Mouse (Mus musculus): ENCODE data around the gene Lman1l. TPM values are rescaled to one million over a fixed set of nuclear protein-coding genes. Genes with fewer than 3 reads are reported as not detected.

Lman1l gene
- not detected for total RNA-seq (2022)

DNA sequence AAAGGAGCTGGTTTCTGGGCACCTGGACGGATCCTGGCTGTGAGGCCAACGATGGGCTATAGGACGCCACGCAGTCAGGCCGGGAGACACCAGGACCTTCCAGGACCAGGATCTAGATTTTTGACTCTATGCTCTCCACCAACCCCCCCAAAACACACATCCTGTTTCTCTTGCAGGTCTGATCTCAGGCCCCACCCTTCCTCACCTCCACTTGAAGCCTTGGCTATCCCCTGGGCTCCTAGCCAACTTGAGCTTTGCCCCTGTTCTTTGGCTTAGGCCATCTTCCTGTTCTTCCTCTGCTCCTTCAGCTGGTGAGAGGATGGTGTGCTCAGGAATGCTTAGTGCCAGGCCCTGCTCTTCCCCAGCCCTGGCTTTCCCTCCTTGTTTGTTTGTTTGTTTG, at the start of gene Lman1l:
TSS of gene Lman1l (minus strand) at position 101 of the 400 bp plus-strand sequence.
- DNase-seq (ENCODE audit: low spot score in 2 of 2) = no peak

DNA sequence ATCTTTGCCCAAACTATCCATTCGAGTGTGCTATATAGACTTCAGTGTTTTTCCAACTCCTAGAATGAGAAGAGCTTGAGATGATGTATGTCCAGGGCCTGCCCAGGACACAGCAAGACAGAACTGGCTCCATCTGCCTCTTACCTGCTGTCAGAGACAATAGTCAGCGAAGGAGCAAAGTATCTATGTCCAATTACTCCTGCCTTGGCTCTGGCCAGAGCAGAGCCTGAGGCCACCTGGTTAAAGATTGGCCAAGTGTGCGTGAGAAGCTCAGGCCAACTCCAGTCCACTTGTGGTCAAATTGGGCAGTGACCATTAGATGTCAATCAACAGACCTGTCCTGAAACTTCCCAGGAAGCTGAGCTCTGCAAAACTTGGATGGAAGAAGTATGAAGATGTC, 49.0 kb upstream of the Lman1l start:
- DNase-seq (ENCODE audit: low spot score in 2 of 2) = no peak

DNA sequence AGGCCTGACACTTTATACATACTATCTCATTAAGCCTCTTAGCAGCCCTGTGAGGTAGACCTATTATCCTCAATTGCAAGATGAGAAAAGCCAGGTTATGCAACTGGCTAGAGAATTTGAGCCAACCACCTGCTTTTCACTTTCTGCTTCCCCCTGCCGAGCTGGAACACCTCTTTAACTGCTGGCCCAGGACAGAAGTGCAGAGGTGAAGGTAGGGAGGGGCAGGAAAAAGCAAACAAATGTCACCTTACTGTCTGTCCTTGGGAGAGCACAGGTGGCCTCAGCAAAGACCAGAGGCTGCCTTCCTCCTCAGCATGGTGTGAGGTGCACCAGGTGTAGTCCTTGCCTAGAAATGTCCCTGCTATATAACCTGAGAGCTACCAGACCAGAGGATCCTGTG, 47.7 kb upstream of the Lman1l start:
- no peak for DNase-seq (ENCODE audit: low spot score in 2 of 2)

DNA sequence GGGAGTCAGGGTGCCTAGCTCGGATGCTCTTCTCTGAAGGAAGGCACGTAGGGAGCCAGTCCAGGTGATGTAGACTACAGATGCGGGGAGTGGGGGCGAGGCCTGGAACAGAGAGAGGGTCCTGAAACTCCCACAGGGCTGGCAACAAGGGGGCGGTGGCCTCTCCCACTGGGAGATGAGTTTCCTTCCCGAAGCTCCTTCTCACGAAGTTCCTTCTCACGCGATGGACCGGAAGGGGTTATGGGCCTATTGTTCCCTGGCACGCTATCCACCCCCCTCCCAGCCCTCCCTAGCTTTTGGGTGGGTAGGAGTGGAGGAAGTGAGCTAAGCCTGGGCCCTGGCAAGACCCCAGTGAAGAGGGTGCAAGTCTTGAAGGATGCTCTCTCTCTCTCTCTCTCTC, 47.2 kb upstream of the Lman1l start:
- no peak for DNase-seq (ENCODE audit: low spot score in 2 of 2)

DNA sequence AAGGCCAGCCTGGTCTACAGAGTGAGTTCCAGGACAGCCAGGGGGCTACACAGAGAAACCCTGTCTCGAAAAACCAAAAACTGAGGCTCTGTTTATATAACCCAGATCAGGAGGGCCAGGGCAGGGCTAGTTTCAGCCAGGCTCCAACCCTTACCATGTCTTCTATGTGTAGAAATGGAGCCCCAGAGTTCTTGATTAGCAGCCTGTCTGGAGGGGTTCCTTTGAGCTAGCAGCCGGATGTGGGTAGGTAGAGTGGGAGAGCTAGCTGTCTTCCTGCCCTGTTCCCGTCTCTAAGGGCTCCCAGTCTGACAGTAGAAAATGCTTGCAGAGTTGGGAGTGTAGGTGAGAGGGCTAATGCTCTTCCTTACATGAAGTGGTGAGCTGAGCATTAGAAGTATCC, 46.6 kb upstream of the Lman1l start:
- no peak for DNase-seq (ENCODE audit: low spot score in 2 of 2)

DNA sequence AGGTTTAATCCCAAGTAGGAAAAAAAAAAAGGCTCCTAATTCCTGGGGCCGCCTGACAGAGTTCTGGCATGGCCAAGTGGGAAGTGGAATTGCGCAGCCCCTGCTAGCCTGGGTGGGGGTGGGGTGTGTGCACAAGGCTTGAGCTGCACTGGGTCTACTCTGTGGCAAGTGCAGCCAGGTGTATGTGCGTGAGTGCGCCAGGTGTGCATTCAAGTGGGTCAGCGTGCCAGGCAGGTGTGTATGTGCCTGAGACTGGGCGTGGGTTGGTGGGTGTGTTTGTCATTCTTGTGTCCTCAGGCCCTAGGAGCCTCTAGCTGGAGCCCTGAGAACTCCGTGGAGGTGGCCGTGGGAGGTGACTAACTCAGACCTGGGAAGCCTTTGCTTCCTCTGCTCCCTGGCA, 46.0 kb upstream of the Lman1l start:
- DNase-seq (ENCODE audit: low spot score in 2 of 2) = no peak

DNA sequence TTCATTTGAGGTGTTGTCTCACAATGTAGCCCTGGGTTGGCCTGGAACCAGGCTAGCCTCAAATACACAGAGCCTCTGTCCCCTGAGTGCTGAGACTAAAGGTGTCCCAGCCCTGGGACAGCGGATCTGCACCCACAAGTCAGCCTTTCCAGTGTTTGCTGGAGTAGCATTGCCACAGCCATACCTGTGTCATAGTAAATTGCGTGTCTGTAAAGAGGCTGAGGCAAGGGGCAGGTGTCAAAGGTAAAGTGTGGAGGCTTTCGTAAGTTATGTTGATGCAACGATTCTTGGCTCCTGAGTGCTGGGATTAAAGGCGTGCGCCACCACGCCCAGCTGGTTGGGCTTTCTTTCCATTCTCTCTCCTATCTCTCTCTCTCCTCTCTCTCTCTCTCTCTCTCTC, 44.0 kb upstream of the Lman1l start:
- no peak for DNase-seq (ENCODE audit: low spot score in 2 of 2)

DNA sequence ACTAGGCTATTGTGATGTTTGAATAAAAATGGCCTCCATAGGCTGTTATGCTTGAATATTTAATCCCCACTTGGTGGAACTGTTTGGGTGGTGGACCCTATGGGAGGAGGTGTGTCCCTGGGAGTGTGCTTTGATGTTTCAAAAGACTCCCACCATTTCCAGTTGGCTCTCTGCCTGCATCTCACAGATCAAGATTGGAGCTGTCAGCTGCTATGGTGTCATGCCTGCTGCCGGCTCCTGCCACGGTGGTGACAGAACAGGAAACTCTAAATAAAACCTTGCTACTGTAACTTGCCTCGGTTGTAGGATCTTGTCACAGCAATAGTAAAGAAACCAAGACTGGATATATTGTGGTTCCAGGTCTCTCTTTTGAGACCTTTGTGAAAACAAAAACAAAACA, 41.0 kb upstream of the Lman1l start:
- DNase-seq (ENCODE audit: low spot score in 2 of 2) = no peak

GRCm38 (mm10) chr9:57660501-57660900, 39.9 kb upstream of the Lman1l start:
- no peak for DNase-seq (ENCODE audit: low spot score in 2 of 2)

- peak; percentile 36 to 53 for DNase-seq (ENCODE audit: low spot score in 2 of 2)
Measured at GRCm38 (mm10) chr9:57659774-57660173, 39.2 kb upstream of the Lman1l start.

GRCm38 (mm10) chr9:57658970-57659369, 38.4 kb upstream of the Lman1l start:
- DNase-seq (ENCODE audit: low spot score in 2 of 2) = no peak

- DNase-seq (ENCODE audit: low spot score in 2 of 2) = no peak
Measured at GRCm38 (mm10) chr9:57657843-57658242, 37.3 kb upstream of the Lman1l start.

DNA sequence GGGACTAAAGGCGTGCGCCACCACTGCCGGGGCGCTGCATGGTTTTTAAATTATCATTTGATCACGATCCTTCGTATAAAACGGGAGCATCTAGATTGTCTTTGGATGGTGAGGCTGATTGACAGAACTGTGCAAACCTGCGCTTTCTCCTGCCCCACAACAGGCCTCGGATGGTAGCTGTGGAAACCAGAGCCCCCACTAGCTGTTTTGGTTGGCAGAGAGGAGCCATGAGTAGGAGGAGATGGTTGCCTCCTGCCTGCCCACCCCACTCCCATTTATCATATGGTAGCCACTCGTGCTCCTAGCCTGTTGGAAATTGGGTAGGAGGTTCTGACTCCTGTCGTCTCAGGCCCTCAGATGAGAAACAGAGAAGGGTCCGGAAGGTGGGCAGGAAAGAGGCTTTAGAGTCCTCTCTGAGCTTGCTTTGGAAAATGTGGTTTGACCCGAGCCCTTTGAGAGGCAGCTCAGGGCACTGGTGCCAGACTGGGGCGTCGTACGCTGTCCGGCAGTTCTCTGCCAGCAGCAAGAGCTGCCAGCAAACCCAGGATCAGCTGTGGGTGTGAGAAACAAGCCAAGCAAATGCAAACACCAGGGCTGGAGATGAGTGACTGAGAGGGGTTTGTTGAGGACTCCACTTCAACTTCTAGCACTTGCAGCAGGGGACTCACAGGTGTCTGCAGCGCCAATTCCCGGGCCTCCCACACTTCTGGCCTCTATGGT, 36.2 kb upstream of the Lman1l start:
- no peak for DNase-seq (ENCODE audit: low spot score in 2 of 2)

DNA sequence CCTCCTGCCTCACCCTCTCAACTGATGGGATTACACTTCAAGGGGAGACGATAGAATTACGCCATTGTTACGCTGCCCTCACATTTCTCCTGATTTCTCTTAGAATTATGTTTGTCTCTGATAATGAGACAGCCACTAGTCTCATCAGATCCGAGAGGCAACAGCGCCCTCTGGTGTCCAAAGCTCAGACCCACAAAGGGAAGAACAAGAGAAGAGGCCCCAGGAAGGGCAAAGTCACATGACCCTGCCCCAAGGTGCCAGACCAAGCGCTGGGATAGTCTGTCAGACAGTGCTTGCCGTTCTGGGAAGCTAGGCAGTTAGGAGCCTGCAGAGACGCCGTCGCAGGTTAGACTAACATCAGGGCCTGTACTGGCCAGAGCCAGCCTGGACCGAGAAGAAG, 35.2 kb upstream of the Lman1l start:
- DNase-seq (ENCODE audit: low spot score in 2 of 2) = peak; percentile 79 to 96

DNA sequence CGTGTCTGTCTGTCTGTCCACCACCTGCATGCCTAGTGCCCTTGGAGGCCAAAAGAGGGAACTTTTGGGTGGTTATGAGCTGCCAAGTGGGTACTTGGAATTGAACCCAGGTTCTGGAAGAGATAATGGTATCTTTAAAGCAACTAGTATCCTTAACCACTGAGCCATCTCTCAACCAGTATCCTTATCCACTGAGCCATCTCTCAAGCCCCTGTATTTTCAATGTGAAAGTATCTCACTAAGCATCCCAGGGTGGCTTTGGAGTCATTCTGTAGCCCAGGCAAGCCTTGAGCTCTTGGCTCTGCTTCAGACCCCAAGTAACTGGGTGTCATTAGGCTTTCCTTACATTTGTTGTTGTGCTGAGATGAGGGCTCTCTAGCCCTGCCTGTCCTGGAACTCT, 34.4 kb upstream of the Lman1l start:
- no peak for DNase-seq (ENCODE audit: low spot score in 2 of 2)

DNA sequence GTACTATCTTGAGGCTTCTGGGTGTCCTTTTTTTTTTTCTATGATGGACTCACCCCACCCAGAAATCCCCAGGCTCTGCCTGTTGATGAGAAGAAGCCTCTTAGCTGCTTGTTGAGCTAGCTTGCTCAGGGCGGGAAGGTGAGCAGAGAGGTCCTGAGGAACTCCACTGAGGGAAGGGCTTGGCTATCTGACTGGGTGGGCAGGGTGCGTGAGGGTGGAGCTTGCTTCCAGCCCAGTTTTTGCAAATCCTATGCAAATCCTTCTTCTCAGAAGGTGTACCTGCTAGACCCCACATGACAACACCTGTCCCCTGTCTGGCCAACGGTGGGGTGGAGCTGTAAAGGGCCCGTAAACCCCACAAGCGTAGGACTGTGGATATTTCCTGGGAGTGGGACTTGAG, 32.7 kb upstream of the Lman1l start, which contains the start of gene Csk:
TSS of gene Csk (minus strand) at position 349 of the 400 bp plus-strand sequence.
- DNase-seq (ENCODE audit: low spot score in 2 of 2) = no peak

GRCm38 (mm10) chr9:57652855-57653254, 32.3 kb upstream of the Lman1l start:
- DNase-seq (ENCODE audit: low spot score in 2 of 2) = no peak

GRCm38 (mm10) chr9:57652351-57652750, 31.8 kb upstream of the Lman1l start:
- DNase-seq (ENCODE audit: low spot score in 2 of 2) = no peak

- no peak for DNase-seq (ENCODE audit: low spot score in 2 of 2)
Measured at GRCm38 (mm10) chr9:57650786-57651311, 30.3 kb upstream of the Lman1l start.

- DNase-seq (ENCODE audit: low spot score in 2 of 2) = no peak
Measured at GRCm38 (mm10) chr9:57650130-57650785, 29.7 kb upstream of the Lman1l start.

DNA sequence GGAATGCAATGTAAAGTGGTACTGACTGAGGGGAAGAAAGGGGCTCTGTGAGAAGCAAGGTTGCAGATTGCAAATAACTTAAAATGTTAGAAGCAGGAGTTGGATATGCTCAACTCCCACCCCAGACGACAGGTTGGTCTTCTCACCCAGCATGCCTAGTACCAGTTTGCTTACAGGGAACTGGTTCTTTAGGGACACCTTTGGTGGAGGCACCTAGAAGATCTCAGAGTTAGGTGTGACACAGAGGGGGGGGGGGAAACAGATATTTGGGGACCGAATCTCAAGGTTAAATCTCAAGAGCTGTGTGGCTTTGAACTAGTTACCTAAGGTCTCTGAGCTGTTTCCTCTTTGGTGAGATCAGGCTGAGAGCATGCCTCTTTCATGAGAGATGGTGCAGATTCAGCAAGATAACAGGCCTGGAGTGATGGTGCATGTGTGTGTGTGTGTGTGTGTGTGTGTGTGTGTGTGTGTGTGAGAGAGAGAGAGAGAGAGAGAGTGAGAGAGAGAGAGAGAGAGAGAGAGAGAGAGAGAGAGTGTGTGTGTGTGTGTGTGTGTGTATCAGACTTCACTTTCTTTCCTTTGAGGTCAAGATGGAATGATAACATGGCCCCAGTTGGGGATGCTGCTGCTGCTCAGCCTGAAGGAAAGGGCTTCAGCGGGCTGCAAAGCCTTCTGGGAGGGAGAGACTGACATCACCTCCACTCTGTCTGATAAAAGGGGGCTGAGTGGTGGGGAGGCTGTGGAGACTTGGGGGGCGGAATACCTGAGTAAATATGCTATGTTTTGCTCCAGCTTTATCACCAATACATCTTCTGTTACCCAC, 26.9 kb upstream of the Lman1l start:
- no peak for DNase-seq (ENCODE audit: low spot score in 2 of 2)

DNA sequence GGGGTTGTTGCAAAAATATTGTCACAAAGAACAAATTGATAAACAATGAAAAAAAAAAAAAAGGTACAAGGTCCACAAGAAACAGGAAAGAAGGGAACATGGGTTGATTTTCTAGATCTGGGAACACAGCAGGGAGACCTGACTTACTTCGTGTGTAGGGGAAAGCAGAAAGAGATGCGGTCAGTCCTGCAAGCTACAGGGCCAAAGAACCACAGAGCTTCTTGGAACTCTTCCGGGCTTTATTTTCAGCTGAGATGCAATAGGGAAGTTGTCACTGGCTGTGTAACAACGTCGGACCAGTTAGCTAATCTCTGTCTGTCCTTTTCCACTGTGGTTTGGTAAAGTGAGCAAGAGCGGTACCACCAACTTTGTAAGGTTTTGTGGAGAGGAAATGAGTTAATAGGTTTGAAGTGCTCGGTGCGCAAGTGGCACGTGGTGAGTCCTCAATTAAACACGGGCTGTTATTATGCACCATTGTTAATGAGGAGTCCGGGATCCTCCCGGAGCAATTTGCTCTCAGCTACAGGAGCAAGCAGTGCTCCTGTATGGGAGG, 26.1 kb upstream of the Lman1l start:
- no peak for DNase-seq (ENCODE audit: low spot score in 2 of 2)

Data from left cerebral cortex, adult 8-10 months (tissue).